Mouse (Mus musculus) lung, adult 2 months (tissue): ENCODE data around the gene Lrrc40.

Experiments used
- CTCF ChIP-seq: fragments of 200-500 bp; IDR thresholded peaks from 2 replicates; pipeline ENCODE4 v1.5.1; 2011; ENCODE audit warnings: mild to moderate bottlenecking, low read length, control low read depth; ENCODE audit not compliant: insufficient read depth
- POLR2A ChIP-seq: fragments of 200-500 bp; IDR thresholded peaks from 2 replicates; pipeline ENCODE4 v1.6.1; 2011; ENCODE audit warnings: low read depth, mild to moderate bottlenecking, control low read depth, low read length, borderline replicate concordance; ENCODE audit errors: extremely low read depth

- TF ChIP-seq POLR2A, result no peak
- TF ChIP-seq CTCF, result no peak
Observed at GRCm38 (mm10) chr3:158038106-158038505, 1.6 kb downstream of the Lrrc40 start.
